Mouse (Mus musculus) midbrain, embryonic 10.5 days (tissue): ENCODE measurements around the gene Atg101. TPM values are rescaled to one million over a fixed set of nuclear protein-coding genes. Genes with fewer than 3 reads are reported as not detected.

Experiments used
- DNase-seq: peaks from one replicate; pipeline ENCODE4 v3.0.0-alpha.2; 2017; ENCODE audit warnings: low spot score
- H3K27ac ChIP-seq: fragments of 300-500 bp; sonication (generic); replicated peaks from 2 replicates; pipeline ENCODE4 v1.5.1; 2016; ENCODE audit warnings: mild to moderate bottlenecking
- H3K27me3 ChIP-seq: fragments of 300-500 bp; sonication (generic); 2 replicates; pipeline ENCODE4 v1.6.1; 2016; ENCODE audit warnings: low read depth, mild to moderate bottlenecking; ENCODE audit not compliant: poor library complexity, severe bottlenecking
- H3K36me3 ChIP-seq: fragments of 300-500 bp; sonication (generic); 2 replicates; pipeline ENCODE4 v1.6.1; 2016; ENCODE audit warnings: mild to moderate bottlenecking, moderate library complexity
- H3K4me1 ChIP-seq: fragments of 300-500 bp; sonication (generic); 2 replicates; pipeline ENCODE4 v1.6.1; 2016
- H3K4me3 ChIP-seq: fragments of 300-500 bp; sonication (generic); 2 replicates; pipeline ENCODE4 v1.5.1; 2016; ENCODE audit warnings: mild to moderate bottlenecking, moderate library complexity
- H3K9me3 ChIP-seq: fragments of 300-500 bp; sonication (generic); replicated peaks from 2 replicates; pipeline ENCODE4 v1.6.1; 2016; ENCODE audit warnings: mild to moderate bottlenecking
- WGBS: fragments of 180-500 bp; shearing (Covaris S2); methylation state at CpG from one replicate; pipeline ENCODE4 v1.1.7; 2016; 5-methylcytosine and 5-hydroxymethylcytosine counted together
- polyA plus RNA-seq: library from polyadenylated mRNA; unstranded; fragments of >200 nt; fragmentation: Nextera tagmentation; extraction: Ambion mirVana; gene quantifications from 2 replicates; pipeline ENCODE4 v1.2.1, GENCODE M21; 2016

Gene Atg101
- polyA plus RNA-seq, 1 experiment from 2014 or later: 80.8 TPM

- WGBS: 5% methylated on average over 11 of the region's 11 CpGs
Observed at GRCm38 (mm10) chr15:101315832-101316231, 31.8 kb downstream of the Atg101 start.

GRCm38 (mm10) chr15:101316279-101316912 lies 32.3 kb downstream of the Atg101 start:
- WGBS: 80% methylated on average over 13 of the region's 13 CpGs
- H3K9me3 ChIP-seq: no peaks in the 10 kb centered on the region
- 0 out of 2 replicates have a peak, but pooled peaks cover 12% of the 10 kb centered on the region for H3K27me3 ChIP-seq
- no peaks in the 10 kb centered on the region for H3K36me3 ChIP-seq
- DNase-seq: no peak
- peak overlapping the region; percentile 20; the same call in 1 of the 2 replicates for H3K4me3 ChIP-seq
- peak overlapping the region; percentile 47; the same call in 1 of the 2 replicates for H3K27ac ChIP-seq
- peaks cover 15% of the 10 kb centered on the region for H3K4me1 ChIP-seq

More at GRCm38 (mm10) chr15:101315832-101316231, 31.8 kb downstream of the Atg101 start:
- Histone ChIP-seq H3K4me1 (peaks cover 15% of the 10 kb centered on the region), H3K4me3 (peak overlapping the region; percentile 20; the same call in 1 of the 2 replicates), H3K9me3 (no peaks in the 10 kb centered on the region), H3K36me3 (no peaks in the 10 kb centered on the region), H3K27ac (peak overlapping the region; percentile 47; the same call in 1 of the 2 replicates), H3K27me3 (0 out of 2 replicates have a peak, but pooled peaks cover 12% of the 10 kb centered on the region)
- peak; percentile 87 for DNase-seq

DNA sequence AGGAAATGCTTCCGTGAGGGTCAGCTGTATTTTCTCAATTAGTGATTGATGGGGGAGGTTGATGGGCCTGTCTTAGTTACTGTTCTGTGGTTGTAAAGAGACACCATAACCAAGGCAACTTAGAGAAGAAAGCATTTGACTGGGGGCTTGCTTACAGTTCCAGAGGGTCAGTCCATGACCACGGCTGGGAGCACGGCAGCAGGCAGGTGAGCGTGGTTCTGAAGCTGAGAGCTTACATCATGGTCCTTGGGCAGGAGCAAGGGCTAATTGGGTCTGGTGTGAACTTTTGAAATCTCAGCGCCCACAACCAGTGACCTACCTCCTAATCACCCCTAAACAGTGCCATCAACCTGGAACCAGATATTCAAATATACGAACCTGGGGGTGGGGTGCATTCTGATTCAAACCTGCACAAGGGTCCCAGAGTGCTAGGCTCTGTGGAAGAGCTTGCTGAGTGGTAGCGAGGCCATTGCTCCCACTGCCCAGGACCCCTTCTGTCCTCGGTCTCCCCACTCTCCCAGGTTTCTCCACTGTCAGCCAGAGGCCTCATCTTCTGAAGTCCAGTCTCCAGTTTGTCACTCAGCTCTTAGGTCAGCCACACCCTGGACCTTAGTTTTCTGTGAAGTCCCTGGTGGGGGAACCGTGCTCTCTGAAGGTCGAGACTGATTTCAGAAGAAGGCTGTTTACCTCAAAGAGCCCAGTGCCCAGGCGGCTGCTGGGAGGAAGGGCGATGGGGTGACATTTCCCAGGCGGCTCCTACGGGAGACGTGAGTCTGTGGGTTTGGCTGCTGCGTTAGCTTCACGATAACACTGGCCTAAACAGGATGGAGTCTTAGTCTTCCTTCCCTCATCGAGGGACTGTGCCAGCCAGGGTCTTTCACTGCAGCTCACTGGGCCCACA lies 33.1 kb downstream of the Atg101 start:
- no peak overlapping the region for H3K4me3 ChIP-seq
- 85% methylated on average over 18 of the region's 18 CpGs for WGBS

DNA sequence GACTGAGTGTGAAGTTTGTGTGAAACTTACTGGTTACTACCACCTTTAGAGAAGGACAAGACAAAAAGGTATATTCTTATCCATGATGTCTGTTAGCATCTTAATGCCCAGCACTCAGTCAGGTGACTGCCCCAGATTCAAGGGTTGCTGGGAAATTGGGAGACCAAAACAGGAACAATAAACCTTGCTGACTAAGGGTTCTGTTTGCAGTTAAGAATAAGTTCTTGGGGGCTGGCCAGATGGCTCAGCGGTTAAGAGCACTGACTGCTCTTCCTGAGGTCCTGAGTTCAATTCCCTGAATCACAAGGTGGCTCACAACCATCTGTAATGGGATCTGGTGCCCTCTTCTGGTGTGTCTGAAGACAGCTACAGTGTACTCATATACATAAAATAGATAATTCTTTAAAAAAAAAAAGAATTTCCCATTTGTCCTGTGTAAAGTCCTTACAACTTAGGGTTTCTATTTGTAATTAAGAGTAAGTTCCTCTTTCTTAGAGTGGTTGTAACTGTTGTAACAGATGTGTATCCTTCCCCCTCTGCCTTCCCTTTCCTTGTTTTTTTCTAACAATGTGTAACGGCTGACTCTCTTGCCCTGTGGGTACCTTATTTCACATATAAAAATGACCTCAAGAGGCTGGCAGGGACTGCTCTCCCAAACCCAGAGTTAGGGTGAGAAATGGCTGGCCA lies 33.9 kb downstream of the Atg101 start:
- no peak overlapping the region for H3K4me3 ChIP-seq
- H3K36me3 ChIP-seq: no peaks in the 10 kb centered on the region
- no peaks in the 10 kb centered on the region for H3K9me3 ChIP-seq
- WGBS: 93% methylated on average over 2 of the region's 2 CpGs
- H3K4me1 ChIP-seq: peaks cover 15% of the 10 kb centered on the region
- H3K27ac ChIP-seq: no peak overlapping the region
- H3K27me3 ChIP-seq: 0 out of 2 replicates have a peak, but pooled peaks cover 12% of the 10 kb centered on the region
- DNase-seq: no peak

More for the DNA sequence above, 33.1 kb downstream of the Atg101 start:
- H3K27me3 ChIP-seq: 0 out of 2 replicates have a peak, but pooled peaks cover 12% of the 10 kb centered on the region
- no peak overlapping the region for H3K27ac ChIP-seq
- DNase-seq: no peak
- no peaks in the 10 kb centered on the region for H3K9me3 ChIP-seq
- peaks cover 15% of the 10 kb centered on the region for H3K4me1 ChIP-seq
- H3K36me3 ChIP-seq: no peaks in the 10 kb centered on the region

GRCm38 (mm10) chr15:101318889-101319765 lies 35.1 kb downstream of the Atg101 start:
- no peak overlapping the region for H3K4me3 ChIP-seq
- no peaks in the 10 kb centered on the region for H3K36me3 ChIP-seq
- 86% methylated on average over 14 of the region's 14 CpGs for whole genome bisulfite sequencing
- DNase-seq: no peak
- no peaks in the 10 kb centered on the region for H3K9me3 ChIP-seq
- no peak overlapping the region for H3K27ac ChIP-seq
- H3K4me1 ChIP-seq: peaks cover 15% of the 10 kb centered on the region
- H3K27me3 ChIP-seq: 0 out of 2 replicates have a peak, but pooled peaks cover 12% of the 10 kb centered on the region

- 0 out of 2 replicates have a peak, but pooled peaks cover 12% of the 10 kb centered on the region for H3K27me3 ChIP-seq
- no peaks in the 10 kb centered on the region for H3K9me3 ChIP-seq
- no peak overlapping the region for H3K27ac ChIP-seq
- H3K36me3 ChIP-seq: no peaks in the 10 kb centered on the region
- no peak for DNase-seq
- 92% methylated on average over 6 of the region's 6 CpGs for WGBS
- H3K4me3 ChIP-seq: no peak overlapping the region
- peaks cover 15% of the 10 kb centered on the region for H3K4me1 ChIP-seq
Observed at GRCm38 (mm10) chr15:101320010-101320617, 36.0 kb downstream of the Atg101 start.

- Histone ChIP-seq H3K36me3 (no peaks in the 10 kb centered on the region), H3K4me3 (no peak overlapping the region), H3K27me3 (0 out of 2 replicates have a peak, but pooled peaks cover 12% of the 10 kb centered on the region), H3K9me3 (no peaks in the 10 kb centered on the region), H3K27ac (no peak overlapping the region), H3K4me1 (peaks cover 13% of the 10 kb centered on the region)
- DNase-seq: no peak
- WGBS: 70% methylated on average over 6 of the region's 6 CpGs
Observed at GRCm38 (mm10) chr15:101320618-101321041, 36.6 kb downstream of the Atg101 start.

- Histone ChIP-seq H3K9me3 (no peaks in the 10 kb centered on the region), H3K36me3 (no peaks in the 10 kb centered on the region), H3K27ac (no peak overlapping the region), H3K27me3 (0 out of 2 replicates have a peak, but pooled peaks cover 12% of the 10 kb centered on the region), H3K4me1 (peaks cover 10% of the 10 kb centered on the region), H3K4me3 (no peak overlapping the region)
- no peak for DNase-seq
- 71% methylated on average over 5 of the region's 5 CpGs for WGBS
Observed at GRCm38 (mm10) chr15:101321126-101321525, 37.1 kb downstream of the Atg101 start.

DNA sequence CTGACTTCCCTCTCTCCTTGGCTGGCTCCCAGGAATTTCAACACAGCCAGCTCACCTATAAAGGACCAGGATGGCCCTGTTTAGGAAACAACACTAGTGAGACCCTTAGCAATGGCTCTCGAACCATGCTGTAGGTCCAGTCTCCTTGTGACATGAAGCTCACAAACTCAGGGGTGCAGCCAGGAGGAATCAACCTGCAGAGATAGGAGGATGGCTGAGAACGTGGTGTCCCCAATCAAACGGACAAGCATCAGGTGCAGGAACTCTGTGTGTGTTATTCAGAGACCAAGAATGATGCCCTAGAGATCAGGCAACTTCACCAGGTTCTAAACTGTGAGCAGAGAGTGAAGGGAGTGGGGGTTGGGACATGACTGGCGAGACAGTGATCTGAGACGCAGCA lies 38.0 kb downstream of the Atg101 start:
- H3K4me1 ChIP-seq: peaks cover 6% of the 10 kb centered on the region; the same call in 1 of the 2 replicates
- H3K4me3 ChIP-seq: no peak overlapping the region
- H3K36me3 ChIP-seq: no peaks in the 10 kb centered on the region
- 0 out of 2 replicates have a peak, but pooled peaks cover 5% of the 10 kb centered on the region for H3K27me3 ChIP-seq
- H3K9me3 ChIP-seq: no peaks in the 10 kb centered on the region
- DNase-seq: no peak
- WGBS: 89% methylated on average over 5 of the region's 5 CpGs
- H3K27ac ChIP-seq: no peak overlapping the region

- 93% methylated on average over 7 of the region's 7 CpGs for WGBS
- Histone ChIP-seq H3K27ac (no peak overlapping the region), H3K4me1 (peaks cover 6% of the 10 kb centered on the region; the same call in 1 of the 2 replicates), H3K27me3 (no peaks in the 10 kb centered on the region), H3K4me3 (no peak overlapping the region), H3K36me3 (no peaks in the 10 kb centered on the region), H3K9me3 (no peaks in the 10 kb centered on the region)
- no peak for DNase-seq
Observed at GRCm38 (mm10) chr15:101322640-101323039, 38.6 kb downstream of the Atg101 start.

- DNase-seq: no peak
- Histone ChIP-seq H3K4me1 (peaks cover 6% of the 10 kb centered on the region; the same call in 1 of the 2 replicates), H3K9me3 (no peaks in the 10 kb centered on the region), H3K27me3 (no peaks in the 10 kb centered on the region), H3K4me3 (no peak overlapping the region), H3K27ac (no peak overlapping the region), H3K36me3 (no peaks in the 10 kb centered on the region)
- WGBS: 95% methylated on average over 5 of the region's 5 CpGs
Observed at GRCm38 (mm10) chr15:101323511-101323910, 39.4 kb downstream of the Atg101 start.
